Mouse (Mus musculus) erythroblast, embryonic 14.5 days (primary cell): Measurements from ENCODE around the gene Art3.
A peak's percentile ranks its signal among the peaks of the same experiment; 100 is the strongest.

Source experiments
- GATA1 ChIP-seq: IDR thresholded peaks from 2 replicates; pipeline ENCODE4 v1.6.1; 2012; ENCODE audit warnings: low read length, inconsistent platforms, mixed read lengths
- TAL1 ChIP-seq: IDR thresholded peaks from 3 replicates; pipeline ENCODE4 v1.6.1; 2012; ENCODE audit warnings: low read length, inconsistent platforms, mixed read lengths

- no peak for TF ChIP-seq GATA1
- TF ChIP-seq TAL1: peak; percentile 58; the same call in 2 of the 3 replicates
These were observed 64.8 kb downstream of the Art3 start for GRCm38 (mm10) chr5:92396476-92396875.
